Mouse (Mus musculus): Measurements from ENCODE around the gene Frrs1l.

The Frrs1l gene

GRCm38 (mm10) chr4:56990215-56990584 is at the start of gene Frrs1l:
TSS of gene Frrs1l (minus strand) at chr4:56990391.
- in situ Hi-C loops (cut with MboI; ENCODE audit: low sequenced_read_pairs): no loop called here

GRCm38 (mm10) chr4:57039127-57040031 is 49.2 kb upstream of the Frrs1l start:
- in situ Hi-C loops (cut with MboI; ENCODE audit: low sequenced_read_pairs): no loop called here

DNA sequence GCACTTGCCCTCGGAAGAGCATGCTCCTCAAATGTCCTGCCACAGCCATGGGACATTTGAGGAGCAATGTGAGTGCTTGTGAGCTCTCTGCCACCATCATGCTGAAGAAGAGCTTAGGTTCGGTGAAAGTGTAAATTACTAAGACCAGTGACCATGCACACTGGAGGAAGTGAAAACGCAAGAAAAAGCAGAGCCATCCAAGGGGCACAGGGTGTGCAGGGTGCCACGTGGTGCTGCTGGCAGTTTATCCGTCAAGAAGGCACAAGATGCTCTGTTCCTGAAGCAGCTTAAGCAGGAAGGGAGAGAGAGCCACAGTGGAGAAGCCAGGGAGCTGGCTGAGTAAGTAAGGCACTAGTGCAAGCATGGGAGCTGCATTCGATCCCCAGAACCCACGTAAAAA is 47.4 kb upstream of the Frrs1l start:
- in situ Hi-C loops (cut with MboI; ENCODE audit: low sequenced_read_pairs): no loop called here

- in situ Hi-C loops (cut with MboI; ENCODE audit: low sequenced_read_pairs): no loop called here
Measured at GRCm38 (mm10) chr4:57034169-57034568, 44.0 kb upstream of the Frrs1l start.

- in situ Hi-C loops (cut with MboI; ENCODE audit: low sequenced_read_pairs): no loop called here
Measured at GRCm38 (mm10) chr4:57031440-57031839, 41.2 kb upstream of the Frrs1l start.

- in situ Hi-C loops (cut with MboI; ENCODE audit: low sequenced_read_pairs): no loop called here
Measured at GRCm38 (mm10) chr4:57027954-57028353, 37.8 kb upstream of the Frrs1l start.

- in situ Hi-C loops (cut with MboI; ENCODE audit: low sequenced_read_pairs): no loop called here
Measured at GRCm38 (mm10) chr4:57023527-57023926, 33.3 kb upstream of the Frrs1l start.

- in situ Hi-C loops (cut with MboI; ENCODE audit: low sequenced_read_pairs): no loop called here
Measured at GRCm38 (mm10) chr4:57021288-57021687, 31.1 kb upstream of the Frrs1l start.

- in situ Hi-C loops (cut with MboI; ENCODE audit: low sequenced_read_pairs): no loop called here
Measured at GRCm38 (mm10) chr4:57017229-57017628, 27.0 kb upstream of the Frrs1l start.

- in situ Hi-C loops (cut with MboI; ENCODE audit: low sequenced_read_pairs): no loop called here
Measured at GRCm38 (mm10) chr4:57016366-57017171, 26.4 kb upstream of the Frrs1l start.

DNA sequence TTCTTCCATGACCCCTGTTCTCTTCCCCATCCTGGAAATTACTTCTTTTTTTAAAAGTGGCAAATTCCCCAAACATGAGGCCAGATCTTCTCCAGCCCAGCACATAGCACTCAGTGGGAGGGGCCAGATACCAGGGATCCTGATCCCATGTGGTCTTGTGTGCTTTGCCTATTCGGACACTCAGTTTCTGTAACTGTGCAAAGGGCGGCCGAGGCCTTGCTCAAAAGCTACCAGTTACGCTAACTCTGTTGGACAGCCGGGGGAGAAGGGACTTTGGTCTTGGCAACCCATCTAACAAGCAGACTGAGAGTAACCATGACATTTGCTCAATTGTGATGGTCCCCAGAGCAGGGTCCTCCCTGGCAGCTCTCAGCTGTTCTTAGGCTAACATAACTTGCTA is 24.8 kb upstream of the Frrs1l start:
- in situ Hi-C loops (cut with MboI; ENCODE audit: low sequenced_read_pairs): no loop called here

GRCm38 (mm10) chr4:57011454-57012046 is 21.4 kb upstream of the Frrs1l start:
- in situ Hi-C loops (cut with MboI; ENCODE audit: low sequenced_read_pairs): no loop called here

DNA sequence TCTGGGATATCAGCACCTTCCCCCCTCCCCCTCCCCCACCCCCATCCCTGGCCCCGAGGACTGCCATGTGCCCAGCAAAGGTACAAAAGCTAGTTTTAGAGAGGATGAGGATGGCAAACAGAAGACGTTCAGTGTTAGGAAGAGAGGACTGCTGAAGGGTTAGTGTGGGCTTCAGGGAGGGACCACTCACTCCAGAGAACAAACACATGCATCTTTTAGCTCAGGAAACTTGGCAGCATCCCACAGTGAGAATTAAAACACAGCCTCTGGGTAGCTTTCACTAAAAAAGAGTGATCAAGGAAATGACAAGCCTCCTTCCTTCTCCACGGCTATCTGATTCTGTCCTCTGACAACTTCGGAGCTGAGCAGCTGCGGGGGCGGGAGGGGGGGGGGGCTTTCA is 20.7 kb upstream of the Frrs1l start:
- in situ Hi-C loops (cut with MboI; ENCODE audit: low sequenced_read_pairs): no loop called here

DNA sequence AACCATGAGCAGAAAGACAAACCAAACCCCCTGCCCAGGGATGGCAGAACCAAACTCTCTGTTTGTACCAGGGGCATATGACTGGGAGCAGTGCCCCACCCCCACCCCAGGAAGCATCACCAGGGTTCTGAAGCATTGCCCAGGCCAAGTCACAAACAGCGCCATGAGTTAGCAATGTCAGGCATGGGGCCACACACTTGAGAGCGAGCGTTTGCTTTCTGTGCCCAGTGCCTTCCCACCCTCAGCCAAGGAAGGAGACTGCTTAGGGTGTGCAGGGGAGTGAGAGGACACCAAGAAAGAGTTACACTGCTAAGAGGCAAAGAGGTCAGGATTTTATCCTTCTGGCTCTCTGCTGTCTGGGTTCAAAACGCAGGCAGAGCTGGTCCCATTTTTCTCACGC is 20.2 kb upstream of the Frrs1l start:
- in situ Hi-C loops (cut with MboI; ENCODE audit: low sequenced_read_pairs): no loop called here

DNA sequence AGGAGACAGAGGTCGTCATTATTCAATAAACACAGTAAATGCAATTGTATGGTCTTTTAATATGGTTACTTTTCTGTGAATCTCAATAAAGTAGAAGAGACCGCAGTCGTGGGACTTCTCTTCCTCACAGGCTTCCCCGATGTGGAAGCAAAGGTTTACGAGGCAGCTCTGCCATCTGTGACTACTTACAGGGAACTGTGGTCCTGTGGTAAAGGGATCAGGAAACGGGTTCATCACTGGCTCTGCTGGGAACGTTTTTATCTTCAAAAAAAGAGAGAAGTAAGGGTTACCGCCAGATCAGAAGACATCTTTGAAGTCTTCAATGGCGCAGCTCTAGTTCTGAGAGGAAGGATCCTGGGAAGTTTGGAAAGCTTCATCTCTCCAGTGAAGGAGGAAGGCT is 17.5 kb upstream of the Frrs1l start:
- in situ Hi-C loops (cut with MboI; ENCODE audit: low sequenced_read_pairs): no loop called here

GRCm38 (mm10) chr4:57005011-57005410 is 14.8 kb upstream of the Frrs1l start:
- in situ Hi-C loops (cut with MboI; ENCODE audit: low sequenced_read_pairs): no loop called here

DNA sequence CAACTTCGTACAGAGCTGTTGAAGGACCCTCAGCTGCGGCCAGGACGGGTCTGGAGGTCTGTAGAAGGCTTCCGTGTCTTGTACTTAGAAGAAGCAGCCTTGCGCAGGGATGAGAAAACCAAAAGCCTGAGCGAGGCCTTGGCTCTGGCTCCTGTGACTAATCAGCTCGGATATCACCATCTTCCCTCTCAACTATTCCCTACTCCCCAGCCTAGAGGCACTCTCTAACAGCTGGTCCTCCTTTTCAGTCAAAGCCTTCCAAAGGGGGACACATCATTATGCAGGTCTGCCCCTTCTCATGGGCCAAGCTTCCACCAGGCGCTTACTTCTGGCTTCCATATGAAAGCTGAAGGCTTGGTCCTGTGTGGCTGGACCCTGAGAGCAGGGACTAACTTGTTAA is 13.7 kb upstream of the Frrs1l start:
- in situ Hi-C loops (cut with MboI; ENCODE audit: low sequenced_read_pairs): no loop called here

GRCm38 (mm10) chr4:57002751-57003150 is 12.6 kb upstream of the Frrs1l start:
- in situ Hi-C loops (cut with MboI; ENCODE audit: low sequenced_read_pairs): no loop called here

DNA sequence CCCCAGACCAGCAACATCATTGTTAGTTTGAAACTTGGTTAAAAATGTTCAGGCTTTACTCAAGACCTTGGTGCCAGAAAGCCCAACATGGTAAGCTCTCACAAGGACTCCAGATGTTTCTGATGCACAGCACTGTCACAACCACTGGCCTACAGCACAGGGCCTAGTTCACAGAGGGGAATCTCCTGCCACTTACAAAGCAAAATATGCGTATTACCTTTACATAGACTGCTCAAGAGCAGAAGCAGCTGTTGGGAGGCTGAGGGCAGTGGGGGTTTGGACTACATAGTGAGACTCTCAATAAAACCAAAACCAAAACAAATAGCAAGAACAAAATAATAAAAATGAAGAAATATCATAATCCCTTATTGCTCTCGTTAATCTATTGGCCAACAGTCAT is 11.2 kb upstream of the Frrs1l start:
- in situ Hi-C loops (cut with MboI; ENCODE audit: low sequenced_read_pairs): no loop called here

- in situ Hi-C loops (cut with MboI; ENCODE audit: low sequenced_read_pairs): no loop called here
Measured at GRCm38 (mm10) chr4:56993331-56993730, 3.1 kb upstream of the Frrs1l start.

- in situ Hi-C loops (cut with MboI; ENCODE audit: low sequenced_read_pairs): no loop called here
Measured at GRCm38 (mm10) chr4:56991951-56992350, 1.8 kb upstream of the Frrs1l start.
